Mouse (Mus musculus) hematopoietic stem cell, adult 5-6 weeks (primary cell): ENCODE measurements around the gene Nfasc. TPM values are rescaled to one million over a fixed set of nuclear protein-coding genes. Genes with fewer than 3 reads are reported as not detected.
A peak's percentile ranks its signal among the peaks of the same experiment; 100 is the strongest.

Source experiments
- ATAC-seq, 2 experiments: fragments of 125-278 bp in 1 of 2; replicated peaks in 1 of 2; 2 replicates each; pipeline ENCODE4 v1.8.0; 2016 to 2017; ENCODE audit warnings: inconsistent platforms in 2 of 2, mild to moderate bottlenecking in 2 of 2, moderate number of reproducible peaks in 2 of 2, low read depth in 1 of 2, moderate TSS enrichment in 1 of 2; ENCODE audit not compliant: low FRiP score in 2 of 2, poor library complexity in 2 of 2, severe bottlenecking in 2 of 2, insufficient read depth in 1 of 2, low TSS enrichment in 1 of 2
- total RNA-seq: library from RNA; stranded (forward); fragments of 172-1452, 232-1000 nt; gene quantifications from 2 replicates; pipeline ENCODE4 v1.2.3, GENCODE M21; 2017

Gene Nfasc
- total RNA-seq, result not detected in 2 replicates

GRCm38 (mm10) chr1:132741175-132741997, at the start of gene Nfasc:
TSS of gene Nfasc (minus strand) at chr1:132741797.
- no peak for ATAC-seq

GRCm38 (mm10) chr1:132791049-132791448, 49.5 kb upstream of the Nfasc start:
- ATAC-seq, result peak; percentile 99 to 100

- no peak for ATAC-seq
These were observed 45.3 kb upstream of the Nfasc start for GRCm38 (mm10) chr1:132786866-132787265.

- ATAC-seq, result no peak
These were observed 40.2 kb upstream of the Nfasc start for GRCm38 (mm10) chr1:132781607-132782445.

GRCm38 (mm10) chr1:132780961-132781360, 39.4 kb upstream of the Nfasc start:
- ATAC-seq, result no peak

GRCm38 (mm10) chr1:132780254-132780653, 38.7 kb upstream of the Nfasc start:
- no peak for ATAC-seq

GRCm38 (mm10) chr1:132774959-132775358, 33.4 kb upstream of the Nfasc start:
- ATAC-seq, result no peak

- ATAC-seq, result no peak
These were observed 29.8 kb upstream of the Nfasc start for GRCm38 (mm10) chr1:132771377-132771776.

GRCm38 (mm10) chr1:132769559-132769958, 28.0 kb upstream of the Nfasc start:
- ATAC-seq, result no peak

GRCm38 (mm10) chr1:132767422-132767821, 25.8 kb upstream of the Nfasc start:
- ATAC-seq, result peak; percentile 51 to 53; a peak in 3 of 4 replicates

- ATAC-seq, result no peak
These were observed 24.5 kb upstream of the Nfasc start for GRCm38 (mm10) chr1:132765887-132766651.

GRCm38 (mm10) chr1:132765222-132765621, 23.6 kb upstream of the Nfasc start:
- ATAC-seq, result no peak

- ATAC-seq, result no peak
These were observed 17.8 kb upstream of the Nfasc start for GRCm38 (mm10) chr1:132759390-132759789.

GRCm38 (mm10) chr1:132758656-132759370, 17.2 kb upstream of the Nfasc start:
- ATAC-seq, result peak; percentile 69 to 80; a peak in 3 of 4 replicates

- ATAC-seq, result no peak
These were observed 13.6 kb upstream of the Nfasc start for GRCm38 (mm10) chr1:132755211-132755610.

- no peak for ATAC-seq
These were observed 7.8 kb upstream of the Nfasc start for GRCm38 (mm10) chr1:132749217-132749884.

GRCm38 (mm10) chr1:132746302-132746701, 4.7 kb upstream of the Nfasc start:
- no peak for ATAC-seq
